Mouse (Mus musculus): ENCODE data around the gene Atg101. TPM values are rescaled to one million over a fixed set of nuclear protein-coding genes. Genes with fewer than 3 reads are reported as not detected.

Atg101 gene
- polyA plus RNA-seq, 1 experiment from 2014 or later, result 81.3 TPM

- 74% methylated on average over 3 of the region's 3 CpGs for WGBS
Measured at GRCm38 (mm10) chr15:101302201-101302600, 18.1 kb downstream of the Atg101 start.

GRCm38 (mm10) chr15:101303830-101304229, 19.8 kb downstream of the Atg101 start:
- Histone ChIP-seq H3K4me1 (ENCODE audit: control insufficient read depth, insufficient read depth, low read depth, low read length) (no peaks in the 10 kb centered on the region), H3K9ac (ENCODE audit: low read depth, low read length) (no peak overlapping the region), H3K9me3 (ENCODE audit: control insufficient read depth, low read length) (no peaks in the 10 kb centered on the region), H3K36me3 (ENCODE audit: control insufficient read depth, insufficient read depth, low read length) (no peaks in the 10 kb centered on the region), H3K4me2 (ENCODE audit: low read length) (no peak overlapping the region), H3K27ac (ENCODE audit: low read depth, low read length) (no peak overlapping the region), H3K4me3 (ENCODE audit: low read length) (no peak overlapping the region), H3K27me3 (replicated peaks; ENCODE audit: control insufficient read depth, insufficient read depth, low read length) (no peaks in the 10 kb centered on the region)
- 91% methylated on average over 4 of the region's 4 CpGs for WGBS
- no peak for ATAC-seq

More at GRCm38 (mm10) chr15:101302201-101302600, 18.1 kb downstream of the Atg101 start:
- Histone ChIP-seq H3K27me3 (replicated peaks; ENCODE audit: control insufficient read depth, insufficient read depth, low read length) (no peaks in the 10 kb centered on the region), H3K4me1 (ENCODE audit: control insufficient read depth, insufficient read depth, low read depth, low read length) (no peaks in the 10 kb centered on the region), H3K9me3 (ENCODE audit: control insufficient read depth, low read length) (no peaks in the 10 kb centered on the region), H3K4me3 (ENCODE audit: low read length) (no peak overlapping the region), H3K36me3 (ENCODE audit: control insufficient read depth, insufficient read depth, low read length) (no peaks in the 10 kb centered on the region), H3K27ac (ENCODE audit: low read depth, low read length) (no peak overlapping the region), H3K9ac (ENCODE audit: low read depth, low read length) (no peak overlapping the region), H3K4me2 (ENCODE audit: low read length) (no peak overlapping the region)
- no peak for ATAC-seq

DNA sequence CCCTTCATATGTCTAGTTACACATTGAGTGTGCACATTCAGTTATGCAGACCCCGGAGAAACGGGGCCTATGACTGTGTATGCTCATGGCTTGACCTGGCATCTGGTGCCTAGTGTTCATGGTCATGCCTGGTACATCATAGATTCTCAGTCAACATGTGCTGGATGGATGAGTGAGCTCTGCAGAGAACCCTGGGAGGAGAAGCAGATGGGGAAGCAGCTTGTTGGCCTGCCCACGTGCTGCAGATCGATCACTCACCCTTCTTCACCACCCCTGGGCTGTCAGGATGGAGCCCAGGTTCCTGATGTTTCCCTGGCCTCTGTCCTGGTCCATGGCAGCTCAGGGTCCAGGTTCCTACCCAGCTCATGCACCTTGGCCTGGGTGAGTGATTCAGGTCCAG, 22.4 kb downstream of the Atg101 start:
- Histone ChIP-seq H3K36me3 (ENCODE audit: control insufficient read depth, insufficient read depth, low read length) (no peaks in the 10 kb centered on the region), H3K4me1 (ENCODE audit: control insufficient read depth, insufficient read depth, low read depth, low read length) (no peaks in the 10 kb centered on the region), H3K9ac (ENCODE audit: low read depth, low read length) (no peak overlapping the region), H3K4me3 (ENCODE audit: low read length) (no peak overlapping the region), H3K4me2 (ENCODE audit: low read length) (no peak overlapping the region), H3K9me3 (ENCODE audit: control insufficient read depth, low read length) (no peaks in the 10 kb centered on the region), H3K27me3 (replicated peaks; ENCODE audit: control insufficient read depth, insufficient read depth, low read length) (no peaks in the 10 kb centered on the region), H3K27ac (ENCODE audit: low read depth, low read length) (no peak overlapping the region)
- no peak for ATAC-seq
- WGBS, result 97% methylated on average over 4 of the region's 4 CpGs

DNA sequence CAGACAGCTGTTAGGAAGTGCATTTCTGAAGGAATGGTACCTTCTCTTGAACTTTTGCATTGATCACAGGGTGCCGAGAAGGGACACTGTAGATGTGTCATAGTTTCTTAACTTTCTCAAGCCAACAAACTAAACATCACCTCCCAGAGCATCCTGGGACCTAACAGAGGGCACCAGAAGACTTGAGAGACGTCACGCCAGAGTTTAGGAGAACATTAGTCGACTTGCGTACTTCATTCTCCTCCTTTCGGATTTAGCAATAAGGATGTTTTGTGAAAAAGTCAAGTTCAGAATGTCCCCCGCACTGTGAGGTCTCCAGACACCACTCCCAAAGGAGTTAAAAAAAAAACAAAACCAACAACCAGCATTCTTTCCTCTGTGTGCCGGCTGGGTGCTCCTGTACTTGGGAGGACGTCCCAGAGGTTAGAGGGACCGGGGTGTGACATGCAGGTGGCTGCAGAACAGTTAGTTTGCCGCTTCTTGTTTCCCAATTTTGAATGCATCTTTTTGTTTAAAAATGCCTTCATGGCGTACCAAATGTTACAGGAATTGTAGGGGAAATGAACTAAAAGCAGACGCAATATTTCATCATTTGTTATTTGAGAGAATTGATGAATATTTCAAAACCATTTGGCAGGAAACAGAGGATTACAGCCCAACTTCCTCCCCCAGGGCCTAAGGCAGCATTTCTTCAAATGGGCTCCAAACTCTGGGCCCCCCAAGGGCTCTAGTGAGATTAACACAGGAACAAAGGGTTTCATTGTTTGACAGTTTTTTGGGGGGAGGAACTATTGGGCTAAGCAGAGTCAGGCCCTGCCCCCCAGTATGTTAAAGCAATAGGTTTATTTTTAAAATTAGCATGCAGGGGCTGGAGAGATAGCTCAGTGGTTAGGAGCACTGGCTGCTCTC, 24.6 kb downstream of the Atg101 start:
- H3K4me1 ChIP-seq (ENCODE audit: control insufficient read depth, insufficient read depth, low read depth, low read length), result no peaks in the 10 kb centered on the region
- no peak overlapping the region for H3K27ac ChIP-seq (ENCODE audit: low read depth, low read length)
- H3K4me2 ChIP-seq (ENCODE audit: low read length), result no peak overlapping the region
- no peak overlapping the region for H3K4me3 ChIP-seq (ENCODE audit: low read length)
- H3K9ac ChIP-seq (ENCODE audit: low read depth, low read length), result no peak overlapping the region
- no peaks in the 10 kb centered on the region for H3K36me3 ChIP-seq (ENCODE audit: control insufficient read depth, insufficient read depth, low read length)
- ATAC-seq, result no peak
- H3K27me3 ChIP-seq (replicated peaks; ENCODE audit: control insufficient read depth, insufficient read depth, low read length), result no peaks in the 10 kb centered on the region
- WGBS, result 63% methylated on average over 13 of the region's 13 CpGs
- H3K9me3 ChIP-seq (ENCODE audit: control insufficient read depth, low read length), result no peaks in the 10 kb centered on the region

GRCm38 (mm10) chr15:101309493-101309892, 25.4 kb downstream of the Atg101 start:
- no peaks in the 10 kb centered on the region for H3K4me1 ChIP-seq (ENCODE audit: control insufficient read depth, insufficient read depth, low read depth, low read length)
- H3K9ac ChIP-seq (ENCODE audit: low read depth, low read length), result no peak overlapping the region
- H3K9me3 ChIP-seq (ENCODE audit: control insufficient read depth, low read length), result no peaks in the 10 kb centered on the region
- no peaks in the 10 kb centered on the region for H3K27me3 ChIP-seq (replicated peaks; ENCODE audit: control insufficient read depth, insufficient read depth, low read length)
- H3K4me2 ChIP-seq (ENCODE audit: low read length), result no peak overlapping the region
- H3K4me3 ChIP-seq (ENCODE audit: low read length), result no peak overlapping the region
- 52% methylated on average over 5 of the region's 5 CpGs for WGBS
- no peak for ATAC-seq
- no peaks in the 10 kb centered on the region for H3K36me3 ChIP-seq (ENCODE audit: control insufficient read depth, insufficient read depth, low read length)
- no peak overlapping the region for H3K27ac ChIP-seq (ENCODE audit: low read depth, low read length)

- Histone ChIP-seq H3K27ac (ENCODE audit: low read depth, low read length) (no peak overlapping the region), H3K9me3 (ENCODE audit: control insufficient read depth, low read length) (no peaks in the 10 kb centered on the region), H3K4me1 (ENCODE audit: control insufficient read depth, insufficient read depth, low read depth, low read length) (no peaks in the 10 kb centered on the region; the same call in 1 of the 2 replicates), H3K4me2 (ENCODE audit: low read length) (no peak overlapping the region), H3K36me3 (ENCODE audit: control insufficient read depth, insufficient read depth, low read length) (no peaks in the 10 kb centered on the region), H3K4me3 (ENCODE audit: low read length) (no peak overlapping the region), H3K9ac (ENCODE audit: low read depth, low read length) (no peak overlapping the region), H3K27me3 (replicated peaks; ENCODE audit: control insufficient read depth, insufficient read depth, low read length) (no peaks in the 10 kb centered on the region)
- 57% methylated on average over 14 of the region's 15 CpGs for WGBS
- ATAC-seq, result no peak
Measured at GRCm38 (mm10) chr15:101311087-101311770, 27.2 kb downstream of the Atg101 start.

DNA sequence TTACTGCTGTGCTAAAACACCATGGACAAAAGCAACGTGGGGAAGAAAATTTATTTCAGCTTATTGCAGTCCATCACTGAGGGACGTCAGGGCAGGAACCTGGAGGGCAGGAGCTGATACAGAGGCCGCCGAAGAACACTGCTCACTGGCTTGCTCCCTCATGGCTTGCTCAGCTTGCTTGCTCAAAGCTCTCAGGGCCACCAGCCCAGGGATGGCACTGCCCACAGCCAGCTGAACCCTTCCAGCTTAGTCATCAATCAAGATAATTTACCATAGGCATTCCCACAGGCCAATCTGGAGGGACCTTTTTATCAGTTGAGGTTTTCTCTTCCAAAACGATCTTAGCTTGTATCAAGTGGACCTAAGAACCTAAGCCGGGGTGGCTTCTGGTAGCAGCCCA, 27.9 kb downstream of the Atg101 start:
- no peak overlapping the region for H3K9ac ChIP-seq (ENCODE audit: low read depth, low read length)
- no peak overlapping the region for H3K27ac ChIP-seq (ENCODE audit: low read depth, low read length)
- H3K4me2 ChIP-seq (ENCODE audit: low read length), result no peak overlapping the region
- H3K36me3 ChIP-seq (ENCODE audit: control insufficient read depth, insufficient read depth, low read length), result no peaks in the 10 kb centered on the region
- H3K4me3 ChIP-seq (ENCODE audit: low read length), result no peak overlapping the region
- 86% methylated on average over 6 of the region's 6 CpGs for WGBS
- H3K4me1 ChIP-seq (ENCODE audit: control insufficient read depth, insufficient read depth, low read depth, low read length), result no peaks in the 10 kb centered on the region; the same call in 1 of the 2 replicates
- H3K9me3 ChIP-seq (ENCODE audit: control insufficient read depth, low read length), result no peaks in the 10 kb centered on the region
- no peaks in the 10 kb centered on the region for H3K27me3 ChIP-seq (replicated peaks; ENCODE audit: control insufficient read depth, insufficient read depth, low read length)
- no peak for ATAC-seq

GRCm38 (mm10) chr15:101315378-101315777, 31.3 kb downstream of the Atg101 start:
- H3K9me3 ChIP-seq (ENCODE audit: control insufficient read depth, low read length), result no peaks in the 10 kb centered on the region
- H3K36me3 ChIP-seq (ENCODE audit: control insufficient read depth, insufficient read depth, low read length), result no peaks in the 10 kb centered on the region
- H3K27me3 ChIP-seq (replicated peaks; ENCODE audit: control insufficient read depth, insufficient read depth, low read length), result no peaks in the 10 kb centered on the region
- ATAC-seq, result 0 out of 2 replicates have a peak, but pooled peaks have one; percentile 24
- H3K4me3 ChIP-seq (ENCODE audit: low read length), result no peak overlapping the region
- peak overlapping the region; percentile 45; the same call in 1 of the 2 replicates for H3K4me2 ChIP-seq (ENCODE audit: low read length)
- 83% methylated on average over 4 of the region's 4 CpGs for WGBS
- H3K4me1 ChIP-seq (ENCODE audit: control insufficient read depth, insufficient read depth, low read depth, low read length), result no peaks in the 10 kb centered on the region; the same call in 1 of the 2 replicates
- H3K27ac ChIP-seq (ENCODE audit: low read depth, low read length), result no peak overlapping the region
- H3K9ac ChIP-seq (ENCODE audit: low read depth, low read length), result no peak overlapping the region

DNA sequence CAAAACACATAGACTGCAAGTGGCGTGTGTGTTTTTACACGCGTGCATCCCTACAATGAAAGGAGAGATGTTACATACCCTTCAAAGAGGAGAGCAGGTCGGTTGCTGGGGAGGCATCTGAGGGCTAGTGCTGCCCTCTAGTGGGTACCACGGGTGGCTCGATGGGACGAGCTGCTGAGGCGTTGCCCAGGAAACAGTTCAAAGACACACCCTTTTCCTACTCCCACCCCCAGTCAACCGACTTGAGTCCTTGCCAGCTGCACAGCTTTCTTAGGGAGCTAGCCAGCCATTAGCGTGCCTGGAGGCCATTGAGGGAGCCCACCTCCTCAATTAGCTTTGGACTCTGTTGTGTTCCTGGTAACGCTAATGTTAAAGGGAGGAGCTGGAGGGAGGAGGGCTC, 31.8 kb downstream of the Atg101 start:
- H3K4me3 ChIP-seq (ENCODE audit: low read length), result peak overlapping the region; percentile 23; the same call in 1 of the 2 replicates
- peak overlapping the region; percentile 45 for H3K4me2 ChIP-seq (ENCODE audit: low read length)
- H3K27me3 ChIP-seq (replicated peaks; ENCODE audit: control insufficient read depth, insufficient read depth, low read length), result no peaks in the 10 kb centered on the region
- no peak overlapping the region; the same call in 1 of the 2 replicates for H3K9ac ChIP-seq (ENCODE audit: low read depth, low read length)
- peak; percentile 76 for ATAC-seq
- H3K9me3 ChIP-seq (ENCODE audit: control insufficient read depth, low read length), result no peaks in the 10 kb centered on the region
- H3K27ac ChIP-seq (ENCODE audit: low read depth, low read length), result no peak overlapping the region
- 3% methylated on average over 11 of the region's 11 CpGs for WGBS
- H3K4me1 ChIP-seq (ENCODE audit: control insufficient read depth, insufficient read depth, low read depth, low read length), result no peaks in the 10 kb centered on the region; the same call in 1 of the 2 replicates
- H3K36me3 ChIP-seq (ENCODE audit: control insufficient read depth, insufficient read depth, low read length), result no peaks in the 10 kb centered on the region
